Comparison of ENCODE assay signal across 28 mouse cellular contexts in the genomic region with DNA sequence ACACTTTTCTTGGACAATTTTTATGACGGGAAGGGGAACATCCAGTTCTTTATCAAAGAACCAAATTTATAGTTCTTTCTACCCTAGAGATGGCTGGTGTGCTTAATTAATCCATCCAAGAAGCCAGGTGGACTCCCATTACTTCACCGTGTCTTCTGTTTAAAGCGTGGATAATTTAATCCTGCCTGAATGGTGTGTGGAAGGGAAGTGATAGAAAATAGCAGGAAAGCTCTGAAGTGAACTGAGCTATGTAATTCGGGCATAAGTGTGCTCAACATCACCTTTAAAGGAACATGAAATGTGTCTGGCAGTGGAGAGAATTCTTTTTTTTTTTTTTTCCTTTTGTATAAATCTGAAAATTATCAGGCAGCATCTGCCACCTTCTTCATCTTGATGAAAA. TPM values are rescaled to one million over a fixed set of nuclear protein-coding genes. Genes with fewer than 3 reads are reported as not detected.
A peak's percentile ranks its signal among the peaks of the same experiment; 100 is the strongest.
DNase-seq lines count a peak whose midpoint lies in the region; ATAC-seq and TF ChIP-seq lines count a peak whose summit lies in the region.
"Had no signal": no experiment of that assay in that cellular context is flagged by ENCODE, and none has a peak within 500 bp of the region (broad histone marks: within the 10 kb centered on the region; RNA-seq: fewer than 3 reads in every experiment).

No protein-coding gene starts in this region.

- H3K4me1 ChIP-seq in limb, embryonic 11.5 days (ENCODE audit: control insufficient read depth, insufficient read depth, low read length): no peaks in the 10 kb centered on the region
- no peaks in the 10 kb centered on the region for H3K4me1 ChIP-seq in limb, embryonic 10.5 days
- peaks cover 4% of the 10 kb centered on the region for H3K4me1 ChIP-seq in midbrain, embryonic 12.5 days
- H3K4me1 ChIP-seq in midbrain, embryonic 10.5 days: peaks cover 6% of the 10 kb centered on the region
- H3K4me1 ChIP-seq: embryonic facial prominence, embryonic 13.5 days; embryonic facial prominence, embryonic 15.5 days; forebrain, embryonic 12.5 days had no signal

- ATAC-seq in limb, embryonic 11.5 days (ENCODE audit: insufficient number of reproducible peaks, low FRiP score, low TSS enrichment, low read depth): no peak
- peak; percentile 68; the same call in 1 of the 2 replicates for ATAC-seq in midbrain, embryonic 12.5 days (ENCODE audit: low FRiP score, low read depth)
- ATAC-seq: activated CD4-positive, CD25-positive, alpha-beta regulatory T cell, adult 4 months; CD4-positive, CD25-positive, alpha-beta regulatory T cell, adult 4 months; forebrain, embryonic 14.5 days; forebrain, embryonic 16.5 days; Patski had no signal

- TF ChIP-seq CTCF in brain, embryonic 14.5 days (IDR thresholded peaks at IDR 0.05; ENCODE audit: borderline replicate concordance, extremely low read depth, insufficient read depth, insufficient read length): no peak

- no peaks in the 10 kb centered on the region for H3K27me3 ChIP-seq in limb, embryonic 11.5 days (ENCODE audit: control insufficient read depth, insufficient read depth, low read length)
- no peaks in the 10 kb centered on the region for H3K27me3 ChIP-seq in limb, embryonic 10.5 days (ENCODE audit: low read depth, poor library complexity, severe bottlenecking)
- H3K27me3 ChIP-seq in midbrain, embryonic 12.5 days: no peaks in the 10 kb centered on the region
- H3K27me3 ChIP-seq in midbrain, embryonic 10.5 days (ENCODE audit: low read depth, poor library complexity, severe bottlenecking): no peaks in the 10 kb centered on the region
- H3K27me3 ChIP-seq: CH12.LX; embryonic facial prominence, embryonic 13.5 days; embryonic facial prominence, embryonic 15.5 days; Patski had no signal

- H3K27ac ChIP-seq in limb, embryonic 11.5 days (replicated peaks; ENCODE audit: low read depth, low read length): no peak overlapping the region
- no peak overlapping the region for H3K27ac ChIP-seq in limb, embryonic 10.5 days
- H3K27ac ChIP-seq in midbrain, embryonic 12.5 days (replicated peaks): no peak overlapping the region
- no peak overlapping the region for H3K27ac ChIP-seq in midbrain, embryonic 10.5 days (replicated peaks)
- H3K27ac ChIP-seq: embryonic facial prominence, embryonic 13.5 days; embryonic facial prominence, embryonic 15.5 days; forebrain, embryonic 10.5 days; forebrain, embryonic 12.5 days had no signal

- no peaks in the 10 kb centered on the region for H3K36me3 ChIP-seq in limb, embryonic 11.5 days (ENCODE audit: control insufficient read depth, insufficient read depth, low read length)
- no peaks in the 10 kb centered on the region for H3K36me3 ChIP-seq in limb, embryonic 10.5 days
- H3K36me3 ChIP-seq in midbrain, embryonic 12.5 days: no peaks in the 10 kb centered on the region
- no peaks in the 10 kb centered on the region for H3K36me3 ChIP-seq in midbrain, embryonic 10.5 days
- H3K36me3 ChIP-seq: embryonic facial prominence, embryonic 13.5 days; embryonic facial prominence, embryonic 15.5 days; forebrain, embryonic 10.5 days; forebrain, embryonic 12.5 days; G1E had no signal

- WGBS in limb, embryonic 11.5 days: 81% methylated on average over 4 of the region's 4 CpGs
- 89% methylated on average over 4 of the region's 4 CpGs for WGBS in limb, embryonic 10.5 days
- 41% methylated on average over 4 of the region's 4 CpGs for WGBS in midbrain, embryonic 12.5 days
- 59% methylated on average over 4 of the region's 4 CpGs for WGBS in midbrain, embryonic 10.5 days

- TF ChIP-seq POLR2A in brain, embryonic 14.5 days (IDR thresholded peaks at IDR 0.05; ENCODE audit: borderline replicate concordance, extremely low read depth, insufficient read depth, insufficient read length, poor library complexity, severe bottlenecking): no peak

- peak; percentile 6 for DNase-seq in limb, embryonic 11.5 days (ENCODE audit: low spot score)
- DNase-seq in limb, embryonic 10.5 days (ENCODE audit: low spot score): no peak
- no peak for DNase-seq in midbrain, embryonic 10.5 days (ENCODE audit: low spot score)
- peak; percentile 46 for DNase-seq in brain, embryonic 14.5 days (ENCODE audit: low read depth)
- DNase-seq: adrenal gland, adult 8-10 months; adrenal gland, postnatal 14 days; adrenal gland, postnatal 36 days; B cell, adult 2 months; cerebellum, adult 11 months; cerebellum, adult 18-20 months; cerebellum, adult 8-10 months; cerebellum, adult 9-11 months; cerebellum, postnatal 14 days; cerebellum, postnatal 36 days; embryo, embryonic 11 days had no signal

- no peaks in the 10 kb centered on the region for H3K9me3 ChIP-seq in limb, embryonic 11.5 days (ENCODE audit: control insufficient read depth, low read length)
- H3K9me3 ChIP-seq in limb, embryonic 10.5 days (replicated peaks): no peaks in the 10 kb centered on the region
- H3K9me3 ChIP-seq in midbrain, embryonic 12.5 days: no peaks in the 10 kb centered on the region
- no peaks in the 10 kb centered on the region for H3K9me3 ChIP-seq in midbrain, embryonic 10.5 days (replicated peaks)
- H3K9me3 ChIP-seq: embryonic facial prominence, embryonic 13.5 days; embryonic facial prominence, embryonic 15.5 days; forebrain, embryonic 10.5 days; forebrain, embryonic 12.5 days; G1E had no signal

- H3K4me3 ChIP-seq in limb, embryonic 11.5 days (ENCODE audit: low read depth, low read length): no peak overlapping the region
- H3K4me3 ChIP-seq in limb, embryonic 10.5 days: no peak overlapping the region
- no peak overlapping the region for H3K4me3 ChIP-seq in midbrain, embryonic 12.5 days
- no peak overlapping the region for H3K4me3 ChIP-seq in midbrain, embryonic 10.5 days
- H3K4me3 ChIP-seq: embryonic facial prominence, embryonic 13.5 days; embryonic facial prominence, embryonic 15.5 days; erythroblast, embryonic 14.5 days; forebrain, embryonic 10.5 days; forebrain, embryonic 12.5 days had no signal

- H3K4me2 ChIP-seq in limb, embryonic 11.5 days (ENCODE audit: low read depth, severe bottlenecking): no peak overlapping the region
- H3K4me2 ChIP-seq in midbrain, embryonic 12.5 days (replicated peaks): no peak overlapping the region
- H3K4me2 ChIP-seq: embryonic facial prominence, embryonic 13.5 days; embryonic facial prominence, embryonic 15.5 days; forebrain, embryonic 12.5 days had no signal

- no peak overlapping the region for H3K9ac ChIP-seq in limb, embryonic 11.5 days (ENCODE audit: low read length)
- H3K9ac ChIP-seq in midbrain, embryonic 12.5 days (replicated peaks): no peak overlapping the region
- H3K9ac ChIP-seq: embryonic facial prominence, embryonic 13.5 days; embryonic facial prominence, embryonic 15.5 days; forebrain, embryonic 12.5 days had no signal

RNA-seq across cellular contexts. Expression of gene Nrip1, which starts 12.4 kb away (rescaled TPM):
- 29.1 and 33.5 TPM in 2 replicates for polyA plus RNA-seq in limb, embryonic 11.5 days (2014; fragmentation: Nextera tagmentation; extraction: Ambion mirVana)
- 37.3 and 37.9 TPM in 2 replicates for polyA plus RNA-seq in limb, embryonic 10.5 days (2016; fragmentation: Nextera tagmentation; extraction: Ambion mirVana)
- polyA plus RNA-seq in midbrain, embryonic 12.5 days (2016; fragmentation: Nextera tagmentation; extraction: Ambion mirVana): 28.7 and 30.0 TPM in 2 replicates
- 31.9 and 40.0 TPM in 2 replicates for polyA plus RNA-seq in midbrain, embryonic 10.5 days (2016; fragmentation: Nextera tagmentation; extraction: Ambion mirVana)
- 3.5 and 10.4 TPM in 2 replicates for polyA plus RNA-seq in brain, embryonic 14.5 days (2012; rRNA removed)

Comparison
In these comparisons a context has a peak if more than half of its experiments do, and no peak if none do; other contexts are left out.
1. DNase-seq: peak in limb, embryonic 11.5 days (single experiment) and brain, embryonic 14.5 days (single experiment); none in limb, embryonic 10.5 days (single experiment) and midbrain, embryonic 10.5 days (single experiment).